Mouse (Mus musculus): ENCODE results near the gene Tmem231. TPM values are rescaled to one million over a fixed set of nuclear protein-coding genes. Genes with fewer than 3 reads are reported as not detected.
A peak's percentile ranks its signal among the peaks of the same experiment; 100 is the strongest.

The Tmem231 gene
- polyA plus RNA-seq, 1 experiment from 2014 or later: 11.8 TPM

GRCm38 (mm10) chr8:111898586-111898985 is 35.1 kb downstream of the Tmem231 start:
- H3K27me3 ChIP-seq (replicated peaks; ENCODE audit: control insufficient read depth, insufficient read depth, low read length): no peaks in the 10 kb centered on the region
- H3K4me1 ChIP-seq (ENCODE audit: control insufficient read depth, insufficient read depth, low read length): no peaks in the 10 kb centered on the region
- no peak for ATAC-seq
- no peak overlapping the region for H3K27ac ChIP-seq (ENCODE audit: low read depth, low read length)
- no peak overlapping the region for H3K4me2 ChIP-seq (ENCODE audit: low read length)
- H3K9me3 ChIP-seq (replicated peaks; ENCODE audit: control insufficient read depth, low read length): no peaks in the 10 kb centered on the region
- no peak overlapping the region for H3K9ac ChIP-seq (ENCODE audit: low read length)
- DNase-seq (ENCODE audit: low spot score): no peak
- H3K4me3 ChIP-seq (ENCODE audit: low read depth, low read length): no peak overlapping the region
- no peaks in the 10 kb centered on the region for H3K36me3 ChIP-seq (ENCODE audit: control insufficient read depth, insufficient read depth, low read length)
- WGBS: 38% methylated on average over 10 of the region's 10 CpGs

GRCm38 (mm10) chr8:111894955-111895354 is 38.7 kb downstream of the Tmem231 start:
- ATAC-seq: no peak
- no peak overlapping the region for H3K9ac ChIP-seq (ENCODE audit: low read length)
- 0 out of 2 replicates have a peak, but pooled peaks cover 4% of the 10 kb centered on the region for H3K4me1 ChIP-seq (ENCODE audit: control insufficient read depth, insufficient read depth, low read length)
- 90% methylated on average over 7 of the region's 7 CpGs for WGBS
- peaks cover 26% of the 10 kb centered on the region for H3K27me3 ChIP-seq (replicated peaks; ENCODE audit: control insufficient read depth, insufficient read depth, low read length)
- no peak overlapping the region for H3K27ac ChIP-seq (ENCODE audit: low read depth, low read length)
- H3K36me3 ChIP-seq (ENCODE audit: control insufficient read depth, insufficient read depth, low read length): no peaks in the 10 kb centered on the region
- H3K4me3 ChIP-seq (ENCODE audit: low read depth, low read length): no peak overlapping the region
- DNase-seq (ENCODE audit: low spot score): no peak
- H3K4me2 ChIP-seq (ENCODE audit: low read length): no peak overlapping the region
- H3K9me3 ChIP-seq (replicated peaks; ENCODE audit: control insufficient read depth, low read length): no peaks in the 10 kb centered on the region

GRCm38 (mm10) chr8:111892615-111893014 is 41.1 kb downstream of the Tmem231 start:
- no peak overlapping the region for H3K27ac ChIP-seq (ENCODE audit: low read depth, low read length)
- H3K9ac ChIP-seq (ENCODE audit: low read length): no peak overlapping the region
- DNase-seq (ENCODE audit: low spot score): no peak
- H3K27me3 ChIP-seq (replicated peaks; ENCODE audit: control insufficient read depth, insufficient read depth, low read length): peaks cover 35% of the 10 kb centered on the region
- no peak overlapping the region for H3K4me3 ChIP-seq (ENCODE audit: low read depth, low read length)
- H3K4me2 ChIP-seq (ENCODE audit: low read length): no peak overlapping the region
- 0 out of 2 replicates have a peak, but pooled peaks cover 4% of the 10 kb centered on the region for H3K4me1 ChIP-seq (ENCODE audit: control insufficient read depth, insufficient read depth, low read length)
- no peaks in the 10 kb centered on the region for H3K36me3 ChIP-seq (ENCODE audit: control insufficient read depth, insufficient read depth, low read length)
- no peaks in the 10 kb centered on the region for H3K9me3 ChIP-seq (replicated peaks; ENCODE audit: control insufficient read depth, low read length)
- no peak for ATAC-seq
- 68% methylated on average over 5 of the region's 5 CpGs for WGBS

- Histone ChIP-seq H3K9ac (ENCODE audit: low read length) (no peak overlapping the region), H3K27me3 (replicated peaks; ENCODE audit: control insufficient read depth, insufficient read depth, low read length) (peaks cover 35% of the 10 kb centered on the region), H3K4me1 (ENCODE audit: control insufficient read depth, insufficient read depth, low read length) (0 out of 2 replicates have a peak, but pooled peaks cover 4% of the 10 kb centered on the region), H3K9me3 (replicated peaks; ENCODE audit: control insufficient read depth, low read length) (no peaks in the 10 kb centered on the region), H3K36me3 (ENCODE audit: control insufficient read depth, insufficient read depth, low read length) (no peaks in the 10 kb centered on the region), H3K4me2 (ENCODE audit: low read length) (no peak overlapping the region), H3K4me3 (ENCODE audit: low read depth, low read length) (no peak overlapping the region), H3K27ac (ENCODE audit: low read depth, low read length) (no peak overlapping the region)
- WGBS: 64% methylated on average over 8 of the region's 8 CpGs
- DNase-seq (ENCODE audit: low spot score) (no peak), ATAC-seq (no peak)
Measured at GRCm38 (mm10) chr8:111891983-111892382, 41.7 kb downstream of the Tmem231 start.

- H3K9me3 ChIP-seq (replicated peaks; ENCODE audit: control insufficient read depth, low read length): no peaks in the 10 kb centered on the region
- no peak overlapping the region for H3K27ac ChIP-seq (ENCODE audit: low read depth, low read length)
- no peak overlapping the region for H3K4me2 ChIP-seq (ENCODE audit: low read length)
- H3K36me3 ChIP-seq (ENCODE audit: control insufficient read depth, insufficient read depth, low read length): no peaks in the 10 kb centered on the region
- DNase-seq (ENCODE audit: low spot score): no peak
- no peak overlapping the region for H3K9ac ChIP-seq (ENCODE audit: low read length)
- 60% methylated on average over 6 of the region's 6 CpGs for WGBS
- no peak for ATAC-seq
- no peak overlapping the region for H3K4me3 ChIP-seq (ENCODE audit: low read depth, low read length)
- H3K27me3 ChIP-seq (replicated peaks; ENCODE audit: control insufficient read depth, insufficient read depth, low read length): peaks cover 35% of the 10 kb centered on the region
- 0 out of 2 replicates have a peak, but pooled peaks cover 4% of the 10 kb centered on the region for H3K4me1 ChIP-seq (ENCODE audit: control insufficient read depth, insufficient read depth, low read length)
Measured at GRCm38 (mm10) chr8:111890911-111891303, 42.8 kb downstream of the Tmem231 start.

- peak overlapping the region; percentile 15 for H3K4me3 ChIP-seq (ENCODE audit: low read depth, low read length)
- H3K4me1 ChIP-seq (ENCODE audit: control insufficient read depth, insufficient read depth, low read length): 0 out of 2 replicates have a peak, but pooled peaks cover 4% of the 10 kb centered on the region
- no peaks in the 10 kb centered on the region for H3K36me3 ChIP-seq (ENCODE audit: control insufficient read depth, insufficient read depth, low read length)
- H3K9ac ChIP-seq (ENCODE audit: low read length): peak overlapping the region; percentile 40; the same call in 1 of the 2 replicates
- peak overlapping the region; percentile 44 for H3K4me2 ChIP-seq (ENCODE audit: low read length)
- WGBS: 11% methylated on average over 86 of the region's 86 CpGs
- no peak overlapping the region for H3K27ac ChIP-seq (ENCODE audit: low read depth, low read length)
- H3K9me3 ChIP-seq (replicated peaks; ENCODE audit: control insufficient read depth, low read length): no peaks in the 10 kb centered on the region
- peaks cover 35% of the 10 kb centered on the region for H3K27me3 ChIP-seq (replicated peaks; ENCODE audit: control insufficient read depth, insufficient read depth, low read length)
- DNase-seq (ENCODE audit: low spot score) (no peak), ATAC-seq (no peak)
Measured at GRCm38 (mm10) chr8:111889931-111890910, 43.5 kb downstream of the Tmem231 start.

- Histone ChIP-seq H3K9me3 (replicated peaks; ENCODE audit: control insufficient read depth, low read length) (no peaks in the 10 kb centered on the region), H3K9ac (ENCODE audit: low read length) (no peak overlapping the region), H3K4me3 (ENCODE audit: low read depth, low read length) (no peak overlapping the region), H3K4me1 (ENCODE audit: control insufficient read depth, insufficient read depth, low read length) (0 out of 2 replicates have a peak, but pooled peaks cover 4% of the 10 kb centered on the region), H3K4me2 (ENCODE audit: low read length) (no peak overlapping the region), H3K27ac (ENCODE audit: low read depth, low read length) (no peak overlapping the region), H3K27me3 (replicated peaks; ENCODE audit: control insufficient read depth, insufficient read depth, low read length) (peaks cover 35% of the 10 kb centered on the region), H3K36me3 (ENCODE audit: control insufficient read depth, insufficient read depth, low read length) (no peaks in the 10 kb centered on the region)
- no peak for DNase-seq (ENCODE audit: low spot score)
- 39% methylated on average over 7 of the region's 7 CpGs for WGBS
- no peak for ATAC-seq
Measured at GRCm38 (mm10) chr8:111888091-111888650, 45.5 kb downstream of the Tmem231 start.

- Histone ChIP-seq H3K4me3 (ENCODE audit: low read depth, low read length) (no peak overlapping the region), H3K27me3 (replicated peaks; ENCODE audit: control insufficient read depth, insufficient read depth, low read length) (peaks cover 33% of the 10 kb centered on the region), H3K9me3 (replicated peaks; ENCODE audit: control insufficient read depth, low read length) (no peaks in the 10 kb centered on the region), H3K9ac (ENCODE audit: low read length) (no peak overlapping the region), H3K27ac (ENCODE audit: low read depth, low read length) (no peak overlapping the region), H3K4me2 (ENCODE audit: low read length) (no peak overlapping the region), H3K36me3 (ENCODE audit: control insufficient read depth, insufficient read depth, low read length) (no peaks in the 10 kb centered on the region), H3K4me1 (ENCODE audit: control insufficient read depth, insufficient read depth, low read length) (0 out of 2 replicates have a peak, but pooled peaks cover 4% of the 10 kb centered on the region)
- WGBS: 80% methylated on average over 1 of the region's 1 CpGs
- DNase-seq (ENCODE audit: low spot score): no peak
- ATAC-seq: no peak
Measured at GRCm38 (mm10) chr8:111887479-111887878, 46.2 kb downstream of the Tmem231 start.

GRCm38 (mm10) chr8:111883615-111884014 is 50.1 kb downstream of the Tmem231 start:
- WGBS: 86% methylated on average over 4 of the region's 4 CpGs
- ATAC-seq (no peak), DNase-seq (ENCODE audit: low spot score) (no peak)
- H3K4me1 ChIP-seq (ENCODE audit: control insufficient read depth, insufficient read depth, low read length): no peaks in the 10 kb centered on the region
- no peak overlapping the region for H3K9ac ChIP-seq (ENCODE audit: low read length)
- no peak overlapping the region for H3K4me2 ChIP-seq (ENCODE audit: low read length)
- H3K27ac ChIP-seq (ENCODE audit: low read depth, low read length): no peak overlapping the region
- H3K27me3 ChIP-seq (replicated peaks; ENCODE audit: control insufficient read depth, insufficient read depth, low read length): no peaks in the 10 kb centered on the region
- no peaks in the 10 kb centered on the region for H3K9me3 ChIP-seq (replicated peaks; ENCODE audit: control insufficient read depth, low read length)
- H3K36me3 ChIP-seq (ENCODE audit: control insufficient read depth, insufficient read depth, low read length): no peaks in the 10 kb centered on the region
- no peak overlapping the region for H3K4me3 ChIP-seq (ENCODE audit: low read depth, low read length)
